Mouse (Mus musculus) G1E (cell line): ENCODE measurements around the gene Cd101. TPM values are rescaled to one million over a fixed set of nuclear protein-coding genes. Genes with fewer than 3 reads are reported as not detected.

Source experiments
- ATAC-seq: 2 replicates; pipeline ENCODE4 v1.8.0; 2016; ENCODE audit warnings: mild to moderate bottlenecking; ENCODE audit not compliant: insufficient number of reproducible peaks, poor library complexity, low FRiP score, severe bottlenecking; ENCODE audit errors: extremely low read depth
- DNase-seq: peaks from one replicate; pipeline ENCODE4 v3.0.0; 2012; ENCODE audit warnings: low spot score
- H3K27me3 ChIP-seq: 2 replicates; pipeline ENCODE4 v1.6.1; 2012; ENCODE audit warnings: mild to moderate bottlenecking, low read length, inconsistent platforms; ENCODE audit not compliant: insufficient read depth
- H3K36me3 ChIP-seq: replicated peaks from 2 replicates; pipeline ENCODE3; 2012; ENCODE audit warnings: mild to moderate bottlenecking, inconsistent platforms
- H3K4me1 ChIP-seq: 2 replicates; pipeline ENCODE4 v1.6.1; 2012; ENCODE audit warnings: low read depth, low read length, inconsistent platforms, mixed read lengths; ENCODE audit not compliant: insufficient read depth
- H3K4me3 ChIP-seq: 2 replicates; pipeline ENCODE4 v1.5.1; 2012; ENCODE audit warnings: low read depth, mild to moderate bottlenecking, inconsistent platforms, low read length, moderate library complexity, mixed read lengths
- H3K9me3 ChIP-seq: replicated peaks from 2 replicates; pipeline ENCODE4 v1.6.1; 2012; ENCODE audit warnings: inconsistent platforms
- CTCF ChIP-seq: IDR thresholded peaks from 2 replicates; pipeline ENCODE4 v1.5.1; 2012; ENCODE audit warnings: low read depth, low read length, inconsistent platforms, mixed read lengths
- GATA1 ChIP-seq: IDR thresholded peaks from 2 replicates; pipeline ENCODE4 v1.6.1; 2012; ENCODE audit warnings: borderline replicate concordance, low read length, inconsistent platforms, mixed read lengths
- GATA2 ChIP-seq: IDR thresholded peaks from 2 replicates; pipeline ENCODE4 v1.6.1; 2012; ENCODE audit warnings: low read depth, low read length, inconsistent platforms, borderline replicate concordance
- POLR2AphosphoS5 ChIP-seq: IDR thresholded peaks from 2 replicates; pipeline ENCODE4 v1.6.1; 2012; ENCODE audit warnings: low read depth, low read length, inconsistent platforms; ENCODE audit not compliant: insufficient replicate concordance
- TAL1 ChIP-seq: conservative IDR thresholded peaks from 2 replicates; pipeline ENCODE4 v1.6.1; 2012; ENCODE audit warnings: low read depth, low read length, inconsistent platforms, mixed read lengths
- polyA plus RNA-seq: library from polyadenylated mRNA; stranded (reverse); fragments of >175 nt; gene quantifications from 2 replicates; pipeline ENCODE4 v1.2.3, GENCODE M21; 2012
- total RNA-seq, 2 experiments: library from RNA; stranded (forward) in 1 of 2; stranded (reverse) in 1 of 2; fragments of 200-1000 nt in 1 of 2; fragments of >200 nt in 1 of 2; fragmentation: Nextera tagmentation in 1 of 2; gene quantifications; 2 replicates each; pipeline ENCODE4 v1.2.3; 2014 to 2017

The Cd101 gene
- total and polyA plus RNA-seq, 3 experiments, result 0.05 TPM; not detected in 2

GRCm38 (mm10) chr3:101033644-101034043, 4.3 kb upstream of the Cd101 start:
- Histone ChIP-seq H3K4me3 (no peak overlapping the region), H3K4me1 (no peaks in the 10 kb centered on the region), H3K9me3 (no peaks in the 10 kb centered on the region), H3K36me3 (no peaks in the 10 kb centered on the region), H3K27me3 (peaks cover 7% of the 10 kb centered on the region; the same call in 1 of the 2 replicates)
- ATAC-seq (no peak), DNase-seq (no peak)
- no peak for TF ChIP-seq GATA1
- TF ChIP-seq CTCF, result no peak
- TF ChIP-seq POLR2AphosphoS5, result no peak
- no peak for TF ChIP-seq TAL1

GRCm38 (mm10) chr3:101031456-101032142, 2.2 kb upstream of the Cd101 start:
- Histone ChIP-seq H3K27me3 (peaks cover 3% of the 10 kb centered on the region; the same call in 1 of the 2 replicates), H3K36me3 (no peaks in the 10 kb centered on the region), H3K4me3 (no peak overlapping the region), H3K9me3 (no peaks in the 10 kb centered on the region), H3K4me1 (no peaks in the 10 kb centered on the region)
- ATAC-seq (no peak), DNase-seq (no peak)
- TF ChIP-seq CTCF (no peak), GATA1 (no peak), POLR2AphosphoS5 (no peak), GATA2 (no peak), TAL1 (no peak)

GRCm38 (mm10) chr3:101030630-101031029, 1.3 kb upstream of the Cd101 start:
- no peak overlapping the region for H3K4me3 ChIP-seq
- no peaks in the 10 kb centered on the region for H3K4me1 ChIP-seq
- ATAC-seq (no peak), DNase-seq (no peak)
- TF ChIP-seq POLR2AphosphoS5, result no peak
- TF ChIP-seq GATA2, result no peak
- TF ChIP-seq GATA1, result no peak
- no peaks in the 10 kb centered on the region for H3K9me3 ChIP-seq
- no peaks in the 10 kb centered on the region for H3K36me3 ChIP-seq
- peaks cover 3% of the 10 kb centered on the region; the same call in 1 of the 2 replicates for H3K27me3 ChIP-seq

DNA sequence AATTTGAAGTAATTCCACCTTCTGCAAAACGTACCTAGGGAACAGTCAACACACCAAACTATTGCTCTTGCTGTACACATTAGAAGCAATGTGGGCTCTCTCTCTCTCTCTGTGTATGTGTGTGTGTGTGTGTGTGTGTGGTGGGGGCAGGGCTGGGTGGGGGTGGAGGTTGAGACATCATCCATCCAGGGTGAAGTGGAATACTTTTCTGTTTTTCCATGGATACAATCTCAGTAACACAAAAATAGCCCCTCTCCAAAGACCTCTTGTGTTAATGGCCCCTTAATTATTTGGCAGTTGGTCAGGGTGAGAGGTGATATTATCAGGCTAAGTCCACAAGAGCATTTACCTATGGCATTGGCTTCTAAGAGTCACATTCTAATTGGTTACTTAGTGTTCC, 2.6 kb downstream of the Cd101 start:
- Histone ChIP-seq H3K4me3 (no peak overlapping the region), H3K27me3 (peaks cover 3% of the 10 kb centered on the region; the same call in 1 of the 2 replicates), H3K36me3 (no peaks in the 10 kb centered on the region), H3K9me3 (no peaks in the 10 kb centered on the region), H3K4me1 (no peaks in the 10 kb centered on the region)
- DNase-seq (no peak), ATAC-seq (no peak)
- TF ChIP-seq POLR2AphosphoS5 (no peak), GATA2 (no peak)

DNA sequence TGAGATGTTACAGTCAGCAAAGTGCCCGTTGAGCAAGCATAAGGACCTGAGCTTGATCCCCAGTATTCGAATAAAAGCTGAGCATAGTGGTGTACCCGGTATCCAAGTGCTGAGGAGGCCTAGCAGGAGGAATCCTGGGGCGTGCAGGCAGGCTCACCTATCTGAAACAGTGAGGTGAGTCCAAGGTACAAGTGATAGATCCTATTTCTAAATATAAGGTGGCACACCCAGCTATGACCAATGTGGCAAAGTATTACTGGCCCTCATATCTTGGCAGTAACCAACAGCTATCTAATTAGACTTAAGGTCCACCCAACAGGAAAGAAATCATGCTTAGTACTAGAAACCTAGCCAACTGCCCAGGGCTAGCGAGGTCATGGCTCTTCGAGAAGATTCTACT, 6.4 kb downstream of the Cd101 start:
- Histone ChIP-seq H3K9me3 (no peaks in the 10 kb centered on the region), H3K4me3 (no peak overlapping the region), H3K36me3 (no peaks in the 10 kb centered on the region), H3K27me3 (peaks cover 17% of the 10 kb centered on the region), H3K4me1 (no peaks in the 10 kb centered on the region)
- TF ChIP-seq POLR2AphosphoS5 (no peak), GATA1 (no peak), GATA2 (no peak), TAL1 (no peak), CTCF (no peak)
- ATAC-seq (no peak), DNase-seq (no peak)

GRCm38 (mm10) chr3:101021481-101022051, 7.8 kb downstream of the Cd101 start:
- DNase-seq, result no peak
- ATAC-seq, result no peak
- H3K4me3 ChIP-seq, result no peak overlapping the region
- H3K36me3 ChIP-seq, result no peaks in the 10 kb centered on the region
- no peaks in the 10 kb centered on the region for H3K4me1 ChIP-seq
- H3K9me3 ChIP-seq, result no peaks in the 10 kb centered on the region
- peaks cover 14% of the 10 kb centered on the region for H3K27me3 ChIP-seq
- TF ChIP-seq GATA2 (no peak), POLR2AphosphoS5 (no peak), CTCF (no peak), TAL1 (no peak)

DNA sequence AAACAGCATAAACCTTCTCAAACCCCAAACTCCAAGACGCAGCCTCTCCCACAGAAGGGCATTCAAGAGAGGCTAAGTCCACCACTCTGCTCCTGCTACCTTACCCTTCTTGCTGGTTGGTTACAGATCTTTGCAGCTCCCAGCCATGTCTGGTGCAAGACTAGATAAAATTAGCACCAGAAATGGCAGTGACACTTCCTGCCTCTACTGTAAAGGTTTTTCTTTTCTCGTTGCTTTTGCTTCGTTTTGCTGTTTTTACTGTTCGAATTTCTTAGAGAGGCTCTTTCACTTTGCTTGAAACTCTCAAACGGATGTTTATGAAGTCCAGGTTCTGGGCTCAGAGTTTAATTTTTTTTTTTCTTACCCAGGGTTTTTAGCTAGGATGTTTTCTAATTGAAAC, 8.3 kb downstream of the Cd101 start:
- Histone ChIP-seq H3K27me3 (peaks cover 15% of the 10 kb centered on the region), H3K4me1 (no peaks in the 10 kb centered on the region), H3K36me3 (no peaks in the 10 kb centered on the region), H3K4me3 (no peak overlapping the region), H3K9me3 (no peaks in the 10 kb centered on the region)
- no peak for ATAC-seq
- TF ChIP-seq GATA1, result no peak
- no peak for TF ChIP-seq GATA2
- no peak for TF ChIP-seq TAL1
- no peak for TF ChIP-seq POLR2AphosphoS5
- TF ChIP-seq CTCF, result no peak
- no peak for DNase-seq
